Mouse (Mus musculus): ENCODE measurements around the gene Xpo6. TPM values are rescaled to one million over a fixed set of nuclear protein-coding genes. Genes with fewer than 3 reads are reported as not detected.

The Xpo6 gene
- total RNA-seq (2017) = 61.5 and 76.0 TPM in 2 replicates

- peak; percentile 95 for ATAC-seq (replicated peaks; ENCODE audit: low read depth, poor library complexity, severe bottlenecking)
Measured at GRCm38 (mm10) chr7:126200178-126200996, at the start of gene Xpo6. TSS of gene Xpo6 (minus strand) at chr7:126200501.

DNA sequence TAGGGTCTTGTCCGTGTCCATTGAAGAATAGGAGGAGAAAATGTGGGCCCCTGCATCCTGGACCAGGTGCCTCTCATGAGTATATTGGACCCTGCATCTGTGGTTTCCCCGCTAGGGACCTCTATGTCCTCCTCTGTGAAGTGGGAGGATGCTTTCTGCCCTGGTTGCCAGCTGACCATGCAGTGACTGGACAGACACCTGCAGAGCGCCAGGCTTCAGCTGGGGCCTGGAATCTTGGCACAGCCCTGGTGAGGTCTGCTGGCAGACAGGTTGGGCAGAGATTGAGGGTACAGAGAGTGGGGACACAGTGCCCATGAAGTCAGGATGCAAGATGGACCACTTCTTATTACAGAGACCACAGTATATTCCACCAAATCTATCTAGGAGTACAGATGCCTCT is 49.7 kb upstream of the Xpo6 start:
- ATAC-seq (replicated peaks; ENCODE audit: low read depth, poor library complexity, severe bottlenecking) = no peak

DNA sequence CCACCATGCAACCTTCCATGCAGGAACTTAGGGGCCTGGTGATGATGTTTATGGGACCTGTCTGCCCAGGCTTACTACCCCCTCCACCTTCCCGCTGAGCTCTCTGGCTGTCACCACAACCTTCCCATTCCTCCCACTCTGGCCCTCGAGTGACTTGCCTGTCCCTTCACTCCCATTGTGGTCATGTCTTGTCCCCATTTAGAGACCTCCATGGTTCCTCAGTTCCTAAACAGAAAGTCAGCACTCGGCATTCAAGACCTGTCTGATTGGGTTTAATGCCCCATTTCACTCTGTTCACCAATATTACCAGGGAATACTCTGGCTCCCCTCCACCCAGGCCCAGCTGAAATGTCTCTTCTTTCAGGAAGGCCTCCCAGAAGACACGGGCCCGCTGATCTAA is 48.8 kb upstream of the Xpo6 start:
- ATAC-seq (replicated peaks; ENCODE audit: low read depth, poor library complexity, severe bottlenecking) = no peak

GRCm38 (mm10) chr7:126248641-126249141 is 48.4 kb upstream of the Xpo6 start:
- ATAC-seq (replicated peaks; ENCODE audit: low read depth, poor library complexity, severe bottlenecking) = no peak

GRCm38 (mm10) chr7:126248088-126248487 is 47.8 kb upstream of the Xpo6 start:
- peak; percentile 34; the same call in 1 of the 2 replicates for ATAC-seq (replicated peaks; ENCODE audit: low read depth, poor library complexity, severe bottlenecking)

DNA sequence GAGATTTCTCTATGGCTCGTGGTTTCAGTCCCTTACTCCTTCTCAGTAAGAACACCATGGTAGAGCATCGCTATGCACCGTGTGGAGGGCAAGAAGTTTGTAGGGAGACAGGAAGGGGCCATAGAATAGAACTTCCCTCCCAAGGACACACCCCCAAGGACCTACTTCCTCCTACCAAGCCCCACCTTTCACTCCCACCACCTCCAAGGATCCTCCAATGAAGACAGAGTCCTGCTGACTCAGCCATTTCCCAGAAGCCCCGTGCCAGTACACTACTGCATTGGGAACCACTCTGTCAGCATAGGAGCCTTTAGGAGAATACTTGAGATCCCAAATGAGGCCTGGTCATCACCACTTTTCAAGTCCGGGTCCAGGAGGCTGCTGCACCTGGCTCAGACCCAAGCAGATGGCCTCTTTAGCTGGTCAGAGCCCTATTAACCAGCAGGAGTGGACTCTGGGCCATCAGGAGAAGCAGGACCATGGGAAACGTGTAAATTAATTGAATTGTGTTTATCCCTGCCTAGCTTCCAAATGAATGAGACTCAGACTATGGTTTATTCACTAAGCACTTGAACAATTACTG is 44.0 kb upstream of the Xpo6 start:
- peak; percentile 73 for ATAC-seq (replicated peaks; ENCODE audit: low read depth, poor library complexity, severe bottlenecking)

- ATAC-seq (replicated peaks; ENCODE audit: low read depth, poor library complexity, severe bottlenecking) = no peak
Measured at GRCm38 (mm10) chr7:126240814-126241360, 40.6 kb upstream of the Xpo6 start.

DNA sequence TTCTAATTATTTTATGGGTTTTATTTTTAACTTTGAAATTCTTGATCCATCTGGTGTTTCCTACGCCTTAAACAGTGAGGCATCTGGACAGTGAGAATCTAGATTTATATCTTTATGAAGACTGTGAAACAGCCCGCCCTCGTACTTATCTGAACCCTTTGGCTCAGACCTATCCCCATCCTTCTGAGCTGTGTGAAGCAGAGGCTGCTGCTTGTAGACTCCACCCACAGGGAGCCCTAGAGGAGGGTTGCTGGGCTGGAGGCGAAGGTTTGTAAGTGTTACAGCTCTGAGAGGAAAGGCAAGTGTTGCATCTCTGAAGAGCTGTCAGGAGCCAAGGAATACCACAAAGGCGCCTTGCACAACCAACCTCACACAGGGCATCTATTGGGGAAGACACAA is 36.5 kb upstream of the Xpo6 start:
- ATAC-seq (replicated peaks; ENCODE audit: low read depth, poor library complexity, severe bottlenecking) = peak; percentile 47

DNA sequence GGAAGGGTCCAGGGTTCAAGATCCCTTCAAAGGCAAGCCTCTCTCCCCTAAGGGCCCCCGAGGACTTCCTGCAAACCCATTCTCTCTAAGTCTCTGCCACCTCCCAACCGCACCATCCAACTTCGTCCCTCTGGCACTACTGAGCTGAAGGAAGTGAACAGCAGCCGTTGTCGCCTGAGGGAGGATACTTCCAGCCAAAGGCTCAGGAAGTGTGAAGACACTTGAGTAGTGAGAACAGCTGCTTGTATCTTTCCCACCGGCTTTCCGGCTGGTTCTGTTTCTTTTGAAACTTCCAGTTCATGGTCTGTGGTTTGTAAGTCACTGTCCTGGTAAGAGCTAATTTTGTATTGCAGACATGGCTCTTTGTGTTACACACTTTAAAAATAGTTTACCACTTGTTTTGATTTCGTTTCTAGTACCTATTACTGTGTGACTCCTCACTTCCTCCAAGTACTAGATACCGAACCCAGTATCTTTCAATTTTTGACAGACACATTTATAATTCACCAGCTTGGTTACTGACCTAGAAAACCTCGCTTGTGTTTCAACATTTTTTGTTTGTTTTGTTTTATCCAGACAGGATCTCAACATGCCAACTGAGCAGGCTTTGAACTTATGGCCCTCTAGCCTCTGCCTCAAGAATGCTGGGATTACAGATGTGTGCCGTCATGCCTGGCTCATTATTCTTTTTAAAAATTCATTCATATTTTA is 35.9 kb upstream of the Xpo6 start:
- peak; percentile 90 for ATAC-seq (replicated peaks; ENCODE audit: low read depth, poor library complexity, severe bottlenecking)

GRCm38 (mm10) chr7:126234611-126235010 is 34.3 kb upstream of the Xpo6 start:
- ATAC-seq (replicated peaks; ENCODE audit: low read depth, poor library complexity, severe bottlenecking) = no peak

GRCm38 (mm10) chr7:126232345-126233071 is 32.2 kb upstream of the Xpo6 start:
- ATAC-seq (replicated peaks; ENCODE audit: low read depth, poor library complexity, severe bottlenecking) = no peak

GRCm38 (mm10) chr7:126230357-126231148 is 30.3 kb upstream of the Xpo6 start:
- ATAC-seq (replicated peaks; ENCODE audit: low read depth, poor library complexity, severe bottlenecking) = peak; percentile 100

DNA sequence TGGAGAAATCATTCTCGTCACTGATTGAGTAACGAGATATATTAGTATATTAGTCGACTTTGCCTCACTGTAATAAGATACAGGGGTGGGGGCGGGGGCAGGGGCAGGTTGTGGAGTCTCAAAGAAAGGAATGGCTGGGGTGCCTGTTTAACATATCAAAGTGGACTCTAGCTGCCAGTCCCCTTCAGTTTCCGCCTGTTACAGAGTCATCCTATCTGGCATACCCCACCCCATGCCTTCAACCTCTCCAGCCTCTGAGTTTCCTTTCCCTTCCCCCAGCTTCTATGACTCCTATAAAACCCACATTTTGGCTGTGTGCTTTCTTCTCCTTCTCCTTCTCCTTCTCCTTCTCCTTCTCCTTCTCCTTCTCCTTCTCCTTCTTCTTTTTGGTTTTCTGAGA is 25.8 kb upstream of the Xpo6 start:
- ATAC-seq (replicated peaks; ENCODE audit: low read depth, poor library complexity, severe bottlenecking) = no peak

DNA sequence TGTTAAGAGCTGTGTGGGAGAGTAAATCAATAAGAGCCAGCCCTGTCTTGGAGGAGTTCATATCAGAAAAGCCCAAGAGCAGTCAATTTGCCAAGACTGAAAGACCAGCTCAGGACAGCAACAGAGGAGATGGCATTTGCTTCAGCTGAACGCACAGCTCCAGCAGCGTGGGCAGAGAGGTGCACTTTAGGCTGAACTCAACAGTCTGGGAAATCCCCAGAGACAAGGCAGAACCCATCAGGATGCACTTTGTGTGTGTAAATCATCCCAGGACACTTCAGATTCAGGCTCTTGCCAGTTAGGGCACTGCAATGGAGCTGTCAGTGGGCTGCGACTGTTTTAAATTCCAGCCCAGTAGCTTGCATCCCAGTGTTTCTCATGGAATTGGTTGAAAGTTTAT is 22.5 kb upstream of the Xpo6 start:
- ATAC-seq (replicated peaks; ENCODE audit: low read depth, poor library complexity, severe bottlenecking) = no peak

DNA sequence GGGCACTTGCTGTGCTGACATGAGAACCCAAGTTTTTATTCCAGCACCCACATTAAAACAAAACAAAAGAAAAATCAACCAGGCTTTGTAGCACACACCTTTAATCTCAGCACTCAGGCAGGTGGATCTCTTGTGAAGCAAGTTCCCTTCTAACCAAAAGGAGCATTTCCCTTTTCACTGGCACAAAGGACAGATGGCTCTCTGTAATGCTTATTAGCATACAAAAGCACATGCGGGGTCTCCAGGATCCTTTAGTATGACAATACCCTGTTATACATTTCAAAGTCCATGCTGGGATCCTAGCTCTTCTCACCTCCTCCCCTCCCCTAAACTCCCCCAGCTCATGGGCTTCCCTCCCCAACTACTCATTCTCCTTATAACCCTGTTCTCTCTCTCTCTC is 20.3 kb upstream of the Xpo6 start:
- no peak for ATAC-seq (replicated peaks; ENCODE audit: low read depth, poor library complexity, severe bottlenecking)

GRCm38 (mm10) chr7:126218311-126218710 is 18.0 kb upstream of the Xpo6 start:
- ATAC-seq (replicated peaks; ENCODE audit: low read depth, poor library complexity, severe bottlenecking) = no peak

DNA sequence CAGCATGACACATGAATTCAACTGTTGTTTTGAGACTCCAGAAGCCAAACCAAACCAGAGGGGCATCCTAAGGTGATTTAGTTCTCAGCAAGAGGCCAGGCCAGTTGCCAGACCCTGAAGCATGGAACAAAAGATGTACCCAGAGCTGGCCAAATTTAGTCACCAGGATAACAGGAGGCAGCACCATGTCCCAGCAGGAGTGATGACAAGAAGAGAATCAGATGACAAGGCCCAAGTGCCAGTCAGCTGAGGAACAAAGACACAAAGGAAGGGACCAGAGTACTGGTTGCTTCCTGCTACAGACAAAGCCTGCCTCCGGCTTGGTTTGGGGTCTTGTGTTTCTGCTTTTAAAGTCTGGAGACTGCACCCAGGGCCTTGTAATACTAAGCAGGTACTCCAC is 16.6 kb upstream of the Xpo6 start:
- no peak for ATAC-seq (replicated peaks; ENCODE audit: low read depth, poor library complexity, severe bottlenecking)

- peak; percentile 60; the same call in 1 of the 2 replicates for ATAC-seq (replicated peaks; ENCODE audit: low read depth, poor library complexity, severe bottlenecking)
Measured at GRCm38 (mm10) chr7:126210856-126211255, 10.6 kb upstream of the Xpo6 start.

- no peak for ATAC-seq (replicated peaks; ENCODE audit: low read depth, poor library complexity, severe bottlenecking)
Measured at GRCm38 (mm10) chr7:126200997-126201345, 670 bp upstream of the Xpo6 start.

All from common myeloid progenitor, adult 5-6 weeks (primary cell).